27 mouse cellular contexts compared by ENCODE assay signal in the genomic region with DNA sequence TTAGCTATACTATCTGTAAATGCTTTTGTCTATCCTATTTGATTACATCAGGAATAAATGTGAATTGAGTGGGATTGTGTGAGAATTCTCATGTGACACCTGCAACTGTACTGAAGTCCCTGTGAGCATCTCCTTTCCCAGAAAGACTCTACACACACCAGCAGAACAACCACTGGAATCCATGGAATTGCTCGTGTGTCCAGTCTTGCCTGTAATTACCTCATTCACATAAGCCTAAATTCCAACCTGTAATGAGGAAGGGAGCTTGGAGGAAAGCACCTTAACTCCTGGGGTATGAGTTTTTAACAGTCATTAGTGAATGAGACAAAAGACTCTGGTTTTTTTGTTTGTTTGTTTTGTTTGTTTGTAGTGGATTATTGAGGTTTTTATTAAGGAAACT. TPM values are rescaled to one million over a fixed set of nuclear protein-coding genes. Genes with fewer than 3 reads are reported as not detected.
"Had no signal": no experiment of that assay in that cellular context is flagged by ENCODE, and none has a peak within 500 bp of the region (broad histone marks: within the 10 kb centered on the region; RNA-seq: fewer than 3 reads in every experiment).

No protein-coding gene starts in this region.

- ATAC-seq: hindbrain, postnatal 0 days; liver, embryonic 12.5 days had no signal

- H3K27me3 ChIP-seq: heart, embryonic 13.5 days; heart, embryonic 15.5 days; hindbrain, embryonic 15.5 days; kidney, embryonic 15.5 days; limb, embryonic 13.5 days; limb, embryonic 15.5 days; liver, embryonic 12.5 days had no signal

- H3K4me2 ChIP-seq: heart, embryonic 13.5 days; heart, embryonic 15.5 days; hindbrain, embryonic 12.5 days; hindbrain, embryonic 15.5 days; kidney, embryonic 15.5 days; limb, embryonic 13.5 days; limb, embryonic 15.5 days; liver, embryonic 12.5 days had no signal

- H3K36me3 ChIP-seq: heart, embryonic 10.5 days; heart, embryonic 13.5 days; heart, embryonic 15.5 days; hindbrain, embryonic 12.5 days; hindbrain, embryonic 15.5 days; kidney, embryonic 15.5 days; limb, embryonic 13.5 days; limb, embryonic 15.5 days; liver, embryonic 12.5 days had no signal

- H3K9ac ChIP-seq: heart, embryonic 13.5 days; heart, embryonic 15.5 days; hindbrain, embryonic 12.5 days; hindbrain, embryonic 15.5 days; kidney, embryonic 15.5 days; limb, embryonic 13.5 days; limb, embryonic 15.5 days; liver, embryonic 12.5 days; liver, embryonic 14.5 days had no signal

- H3K9me3 ChIP-seq: heart, embryonic 10.5 days; heart, embryonic 13.5 days; heart, embryonic 15.5 days; hindbrain, embryonic 12.5 days; hindbrain, embryonic 15.5 days; kidney, embryonic 15.5 days; limb, embryonic 13.5 days; limb, embryonic 15.5 days; liver, embryonic 12.5 days had no signal

- DNase-seq: gastrocnemius, adult 2 months; gastrocnemius, postnatal 10 days; gastrocnemius, postnatal 25 days; heart, adult 18-20 months; heart, postnatal 14 days; heart, postnatal 36 days; kidney, adult 11 months; kidney, adult 2 months; kidney, adult 9 months; kidney, postnatal 14 days; kidney, postnatal 36 days; layer of hippocampus, adult 9-11 months; layer of hippocampus, postnatal 36 days; left cerebral cortex, postnatal 4 days had no signal

- H3K4me3 ChIP-seq: gastrocnemius, adult 2 months; heart, embryonic 10.5 days; heart, embryonic 13.5 days; heart, embryonic 15.5 days; hindbrain, embryonic 12.5 days; hindbrain, embryonic 15.5 days; kidney, embryonic 15.5 days; limb, embryonic 13.5 days; limb, embryonic 15.5 days; liver, embryonic 12.5 days had no signal

- H3K27ac ChIP-seq: gastrocnemius, adult 2 months; heart, embryonic 10.5 days; heart, embryonic 13.5 days; heart, embryonic 15.5 days; hindbrain, embryonic 12.5 days; hindbrain, embryonic 15.5 days; hindbrain, postnatal 0 days; kidney, embryonic 15.5 days; kidney, postnatal 0 days; limb, embryonic 13.5 days; limb, embryonic 15.5 days; liver, embryonic 12.5 days; liver, embryonic 14.5 days had no signal

- H3K4me1 ChIP-seq: heart, embryonic 10.5 days; heart, embryonic 13.5 days; heart, embryonic 15.5 days; hindbrain, embryonic 12.5 days; hindbrain, embryonic 15.5 days; kidney, embryonic 15.5 days; limb, embryonic 13.5 days; limb, embryonic 15.5 days; liver, embryonic 12.5 days had no signal

RNA-seq across cellular contexts. Expression of a gene that starts 12.6 kb away (rescaled TPM):
- polyA plus RNA-seq: liver, adult 2 months had no signal
